26 mouse cellular contexts compared by ENCODE assay signal in the genomic region with DNA sequence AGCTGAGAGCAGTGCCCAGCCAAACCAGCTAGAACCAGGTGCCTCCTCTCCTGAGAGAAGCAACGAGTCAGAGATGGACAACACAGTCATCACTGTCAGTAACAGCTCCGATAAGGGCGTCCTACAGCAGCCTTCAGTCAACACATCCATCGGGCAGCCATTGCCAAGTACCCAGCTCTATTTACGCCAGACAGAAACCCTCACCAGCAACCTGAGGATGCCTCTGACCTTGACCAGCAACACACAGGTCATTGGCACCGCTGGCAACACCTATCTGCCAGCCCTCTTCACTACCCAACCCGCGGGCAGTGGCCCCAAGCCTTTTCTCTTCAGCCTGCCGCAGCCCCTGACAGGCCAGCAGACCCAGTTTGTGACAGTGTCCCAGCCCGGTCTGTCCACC. TPM values are rescaled to one million over a fixed set of nuclear protein-coding genes. Genes with fewer than 3 reads are reported as not detected.
DNase-seq lines count a peak whose midpoint lies in the region; ATAC-seq and TF ChIP-seq lines count a peak whose summit lies in the region.
"Had no signal": no experiment of that assay in that cellular context is flagged by ENCODE, and none has a peak within 500 bp of the region (broad histone marks: within the 10 kb centered on the region; RNA-seq: fewer than 3 reads in every experiment).

No protein-coding gene starts in this region.

- peaks cover 2% of the 10 kb centered on the region; the same call in 1 of the 2 replicates for H3K4me1 ChIP-seq in heart, adult 2 months (ENCODE audit: control insufficient read depth, insufficient read depth, low read length)
- peaks cover 5 to 17% of the 10 kb centered on the region in 2 experiments for H3K4me1 ChIP-seq in heart, embryonic 14.5 days (ENCODE audit: control insufficient read depth in 2 of 2, insufficient read depth in 2 of 2, low read length in 2 of 2)
- H3K4me1 ChIP-seq: liver, embryonic 15.5 days; stomach, embryonic 15.5 days had no signal

- no peak overlapping the region for H3K9ac ChIP-seq in heart, adult 2 months (ENCODE audit: low read depth, low read length)
- H3K9ac ChIP-seq in heart, embryonic 14.5 days (ENCODE audit: low read length), result no peak overlapping the region
- H3K9ac ChIP-seq: forebrain, embryonic 12.5 days; kidney, embryonic 15.5 days; liver, embryonic 15.5 days; midbrain, embryonic 15.5 days; stomach, embryonic 15.5 days had no signal

- TF ChIP-seq POLR2A in heart, adult 2 months (IDR thresholded peaks at IDR 0.05; ENCODE audit: insufficient read depth, low read depth, low read length), result 0 out of 2 replicates have a peak, but pooled peaks have one; percentile 10

- intact Hi-C loops in gastrocnemius, postnatal 14 days (cut with DNase I; ENCODE audit: low total_unique reads), result no loop called here
- intact Hi-C loops in heart, adult 2 months (cut with DNase I), result no loop called here
- intact Hi-C loops in heart, postnatal 36 days (cut with DNase I), result no loop called here

- H3K36me3 ChIP-seq in heart, adult 2 months (ENCODE audit: control insufficient read depth, insufficient read depth, low read length), result peaks cover 22% of the 10 kb centered on the region
- H3K36me3 ChIP-seq in heart, embryonic 14.5 days (ENCODE audit: control insufficient read depth, insufficient read depth, low read length), result peaks cover 26% of the 10 kb centered on the region
- H3K36me3 ChIP-seq: liver, embryonic 15.5 days; stomach, embryonic 15.5 days had no signal

- H3K9me3 ChIP-seq in heart, embryonic 14.5 days (ENCODE audit: control insufficient read depth, low read length), result no peaks in the 10 kb centered on the region
- H3K9me3 ChIP-seq: forebrain, embryonic 12.5 days; kidney, embryonic 15.5 days; liver, embryonic 15.5 days; midbrain, embryonic 15.5 days; stomach, embryonic 15.5 days had no signal

- ATAC-seq in heart, embryonic 14.5 days (ENCODE audit: insufficient number of reproducible peaks, insufficient read depth, low FRiP score, low read depth), result peak; percentile 17; the same call in 1 of the 2 replicates
- no peak for ATAC-seq in megakaryocyte progenitor cell, adult 5-6 weeks (replicated peaks; ENCODE audit: poor library complexity)
- ATAC-seq: hindbrain, embryonic 16.5 days; intestine, postnatal 0 days; lung, postnatal 0 days; midbrain, embryonic 15.5 days had no signal

- H3K27me3 ChIP-seq in heart, adult 2 months (ENCODE audit: control insufficient read depth, insufficient read depth, low read length), result no peaks in the 10 kb centered on the region
- H3K27me3 ChIP-seq in heart, embryonic 14.5 days (ENCODE audit: control insufficient read depth, insufficient read depth, low read length), result no peaks in the 10 kb centered on the region
- H3K27me3 ChIP-seq: CH12.LX; forebrain, embryonic 12.5 days; kidney, embryonic 15.5 days; liver, embryonic 15.5 days; midbrain, embryonic 15.5 days; stomach, embryonic 15.5 days had no signal

- no peak overlapping the region for H3K4me3 ChIP-seq in heart, adult 2 months
- H3K4me3 ChIP-seq in heart, embryonic 14.5 days (ENCODE audit: control insufficient read depth in 1 of 2, insufficient read depth in 1 of 2, low read depth in 1 of 2, low read length in 2 of 2), result no peak overlapping the region
- H3K4me3 ChIP-seq: forebrain, embryonic 12.5 days; kidney, embryonic 15.5 days; liver, embryonic 15.5 days; midbrain, embryonic 15.5 days; myocyte; stomach, embryonic 15.5 days had no signal

- H3K4me2 ChIP-seq in heart, embryonic 14.5 days (ENCODE audit: low read length), result no peak overlapping the region
- H3K4me2 ChIP-seq: forebrain, embryonic 12.5 days; kidney, embryonic 15.5 days; liver, embryonic 15.5 days; midbrain, embryonic 15.5 days; stomach, embryonic 15.5 days had no signal

- no peak for TF ChIP-seq CTCF in heart, adult 2 months (IDR thresholded peaks at IDR 0.05)

- H3K27ac ChIP-seq in heart, adult 2 months, result peak overlapping the region; percentile 81
- peak overlapping the region in 1 of 2 experiments; percentile 36; a peak in 2 of 4 replicates for H3K27ac ChIP-seq in heart, embryonic 14.5 days (replicated peaks in 1 of 2; ENCODE audit: control insufficient read depth in 1 of 2, insufficient read depth in 1 of 2, low read depth in 2 of 2, low read length in 2 of 2)
- H3K27ac ChIP-seq: forebrain, embryonic 12.5 days; kidney, embryonic 15.5 days; liver, embryonic 15.5 days; midbrain, embryonic 15.5 days; stomach, embryonic 15.5 days had no signal

- WGBS in heart, adult 2 months, result 57% methylated on average over 10 of the region's 10 CpGs
- WGBS in heart, embryonic 14.5 days, result 54% methylated on average over 10 of the region's 10 CpGs

- peak; percentile 90 for TF ChIP-seq EP300 in heart, adult 2 months (IDR thresholded peaks at IDR 0.05; ENCODE audit: insufficient read depth, low read depth, low read length)

- peak; percentile 25 to 53 for DNase-seq in gastrocnemius, adult 8-10 months (ENCODE audit: low spot score in 2 of 2)
- DNase-seq in gastrocnemius, postnatal 14 days, result no peak
- peak; percentile 59 to 78 for DNase-seq in heart, adult 2 months
- peak; percentile 36 to 49 for DNase-seq in heart, postnatal 36 days
- DNase-seq in thymus, postnatal 14 days, result no peak
- no peak for DNase-seq in urinary bladder, postnatal 36 days (ENCODE audit: low spot score in 2 of 2)
- DNase-seq: adrenal gland, postnatal 36 days; cerebellum, adult 2 months; right cerebral cortex, postnatal 14 days; thymus, adult 2 months had no signal

- H3K79me2 ChIP-seq in heart, adult 2 months (replicated peaks; ENCODE audit: control insufficient read depth, insufficient read depth, low read length), result no peaks in the 10 kb centered on the region

RNA-seq across cellular contexts. Expression of a gene that starts 53.6 kb away (rescaled TPM):
- total RNA-seq in gastrocnemius, adult 8-10 months (2022), result not detected
- total RNA-seq in gastrocnemius, postnatal 14 days (2021), result not detected
- total RNA-seq in heart, adult 2 months (2021), result not detected
- 0.20 TPM in 1 of 2 replicates, not detected in the other for polyA plus RNA-seq in heart, adult 2 months (2012; rRNA removed)
- polyA plus RNA-seq in heart, embryonic 14.5 days (2014; fragmentation: Nextera tagmentation; extraction: Ambion mirVana), result not detected in 2 replicates
- total RNA-seq in heart, postnatal 36 days (2021), result not detected
- total RNA-seq in megakaryocyte progenitor cell, adult 5-6 weeks (2015), result not detected in 2 replicates
- total RNA-seq in megakaryocyte progenitor cell, adult 5-6 weeks (2017), result not detected in 2 replicates
- total RNA-seq: adrenal gland, postnatal 36 days; granulocyte monocyte progenitor cell, adult 5-6 weeks; layer of hippocampus, postnatal 25 days; left cerebral cortex, postnatal 14 days had no signal
- polyA plus RNA-seq: cerebellum, adult 2 months; forebrain, embryonic 12.5 days; hindbrain, embryonic 16.5 days; intestine, postnatal 0 days; kidney, embryonic 15.5 days; limb, embryonic 14.5 days; liver, embryonic 15.5 days; lung, postnatal 0 days; midbrain, embryonic 15.5 days; stomach, embryonic 15.5 days had no signal

Comparison
In these comparisons a context has a peak if more than half of its experiments do, and no peak if none do; other contexts are left out.
1. DNase-seq: peak in gastrocnemius, adult 8-10 months (2 of 2), heart, adult 2 months (2 of 2) and heart, postnatal 36 days (2 of 2); none in gastrocnemius, postnatal 14 days (single experiment), thymus, postnatal 14 days (single experiment) and urinary bladder, postnatal 36 days (0 of 2).